In genomic region chr16:57585201-57585600, GRCm38 (mm10) we compare ENCODE assay signal across 20 mouse cellular contexts. TPM values are rescaled to one million over a fixed set of nuclear protein-coding genes. Genes with fewer than 3 reads are reported as not detected.
DNase-seq lines count a peak whose midpoint lies in the region; ATAC-seq and TF ChIP-seq lines count a peak whose summit lies in the region.
"Had no signal": no experiment of that assay in that cellular context is flagged by ENCODE, and none has a peak within 500 bp of the region (broad histone marks: within the 10 kb centered on the region; RNA-seq: fewer than 3 reads in every experiment).

No protein-coding gene starts in this region.

- no peak for DNase-seq in heart, embryonic 10.5 days (ENCODE audit: low spot score)
- no peak for DNase-seq in lung, adult 2 months
- DNase-seq in cerebellum, adult 11 months: no peak
- DNase-seq: cerebellum, adult 11-12 months; cerebellum, postnatal 25 days; forebrain, postnatal 0 days; heart, postnatal 4 days; kidney, postnatal 36 days; layer of hippocampus, adult 9-11 months; lung, postnatal 4 days had no signal

- H3K27me3 ChIP-seq in heart, embryonic 15.5 days: no peaks in the 10 kb centered on the region
- H3K27me3 ChIP-seq in heart, embryonic 10.5 days (ENCODE audit: insufficient read depth, poor library complexity, severe bottlenecking): no peaks in the 10 kb centered on the region
- H3K27me3 ChIP-seq in lung, embryonic 15.5 days: no peaks in the 10 kb centered on the region
- H3K27me3 ChIP-seq: embryonic facial prominence, embryonic 12.5 days; limb, embryonic 12.5 days; midbrain, embryonic 12.5 days; neural tube, embryonic 15.5 days had no signal

- no peaks in the 10 kb centered on the region for H3K9me3 ChIP-seq in heart, embryonic 15.5 days (replicated peaks)
- no peaks in the 10 kb centered on the region for H3K9me3 ChIP-seq in heart, embryonic 10.5 days
- H3K9me3 ChIP-seq in lung, embryonic 15.5 days: no peaks in the 10 kb centered on the region
- H3K9me3 ChIP-seq: embryonic facial prominence, embryonic 12.5 days; G1E; limb, embryonic 12.5 days; midbrain, embryonic 12.5 days; neural tube, embryonic 15.5 days had no signal

- H3K9ac ChIP-seq in heart, embryonic 15.5 days: no peak overlapping the region
- H3K9ac ChIP-seq in lung, embryonic 15.5 days: no peak overlapping the region
- H3K9ac ChIP-seq: embryonic facial prominence, embryonic 12.5 days; forebrain, postnatal 0 days; limb, embryonic 12.5 days; liver, embryonic 14.5 days; midbrain, embryonic 12.5 days; neural tube, embryonic 15.5 days had no signal

- 33% methylated on average over 3 of the region's 3 CpGs for WGBS in heart, embryonic 15.5 days
- 47% methylated on average over 3 of the region's 3 CpGs for WGBS in heart, embryonic 10.5 days
- WGBS in lung, embryonic 15.5 days: 8% methylated on average over 3 of the region's 3 CpGs
- WGBS in lung, adult 2 months: 13% methylated on average over 3 of the region's 3 CpGs

- TF ChIP-seq CTCF in lung, adult 2 months (IDR thresholded peaks at IDR 0.05; ENCODE audit: insufficient read depth, low read length): no peak

- no peak overlapping the region for H3K4me2 ChIP-seq in heart, embryonic 15.5 days
- H3K4me2 ChIP-seq in lung, embryonic 15.5 days: no peak overlapping the region
- H3K4me2 ChIP-seq: embryonic facial prominence, embryonic 12.5 days; limb, embryonic 12.5 days; midbrain, embryonic 12.5 days; neural tube, embryonic 15.5 days had no signal

- H3K36me3 ChIP-seq in heart, embryonic 15.5 days: no peaks in the 10 kb centered on the region
- no peaks in the 10 kb centered on the region for H3K36me3 ChIP-seq in heart, embryonic 10.5 days
- H3K36me3 ChIP-seq in lung, embryonic 15.5 days: no peaks in the 10 kb centered on the region
- H3K36me3 ChIP-seq: embryonic facial prominence, embryonic 12.5 days; limb, embryonic 12.5 days; midbrain, embryonic 12.5 days; neural tube, embryonic 15.5 days had no signal

- H3K27ac ChIP-seq in heart, embryonic 15.5 days: 0 out of 2 replicates have a peak overlapping the region, but pooled peaks have one; percentile 29
- no peak overlapping the region for H3K27ac ChIP-seq in heart, embryonic 10.5 days
- peak overlapping the region; percentile 17; the same call in 1 of the 2 replicates for H3K27ac ChIP-seq in lung, embryonic 15.5 days
- H3K27ac ChIP-seq: embryonic facial prominence, embryonic 12.5 days; limb, embryonic 12.5 days; liver, embryonic 14.5 days; midbrain, embryonic 12.5 days; neural tube, embryonic 15.5 days had no signal

- no peak for TF ChIP-seq POLR2A in lung, adult 2 months (IDR thresholded peaks at IDR 0.05; ENCODE audit: borderline replicate concordance, extremely low read depth, low read depth, low read length)

- no peak overlapping the region for H3K4me3 ChIP-seq in heart, embryonic 15.5 days
- H3K4me3 ChIP-seq in heart, embryonic 10.5 days: no peak overlapping the region
- no peak overlapping the region for H3K4me3 ChIP-seq in lung, embryonic 15.5 days
- no peak overlapping the region for H3K4me3 ChIP-seq in lung, adult 2 months (replicated peaks; ENCODE audit: extremely low read depth, low read depth, low read length)
- H3K4me3 ChIP-seq: embryonic facial prominence, embryonic 12.5 days; limb, embryonic 12.5 days; midbrain, embryonic 12.5 days; neural tube, embryonic 15.5 days had no signal

- 0 out of 2 replicates have a peak, but pooled peaks cover 9% of the 10 kb centered on the region for H3K4me1 ChIP-seq in heart, embryonic 15.5 days (replicated peaks)
- H3K4me1 ChIP-seq in heart, embryonic 10.5 days: no peaks in the 10 kb centered on the region
- peaks cover 6% of the 10 kb centered on the region; the same call in 1 of the 2 replicates for H3K4me1 ChIP-seq in lung, embryonic 15.5 days
- peaks cover 12% of the 10 kb centered on the region for H3K4me1 ChIP-seq in lung, adult 2 months (ENCODE audit: control insufficient read depth, insufficient read depth, low read length)
- H3K4me1 ChIP-seq: embryonic facial prominence, embryonic 12.5 days; midbrain, embryonic 12.5 days; neural tube, embryonic 15.5 days had no signal

- no peak for ATAC-seq in heart, embryonic 15.5 days (replicated peaks; ENCODE audit: insufficient number of reproducible peaks, insufficient read depth, low FRiP score, low read depth)
- no peak for ATAC-seq in lung, embryonic 15.5 days (ENCODE audit: borderline replicate concordance, extremely low read depth, low FRiP score, low TSS enrichment)
- peak; percentile 77 for ATAC-seq in CD4-positive, CD25-positive, alpha-beta regulatory T cell, adult 4 months
- ATAC-seq in inflammation-experienced regulatory T-cells, adult 6 months: peak; percentile 86
- ATAC-seq: forebrain, postnatal 0 days had no signal

RNA-seq across cellular contexts. Expression of gene Cmss1, which starts 21.5 kb away (rescaled TPM):
- 33.8 and 35.4 TPM in 2 replicates for polyA plus RNA-seq in heart, embryonic 15.5 days (2015; fragmentation: Nextera tagmentation; extraction: Ambion mirVana)
- 36.2 and 43.7 TPM in 2 replicates for polyA plus RNA-seq in heart, embryonic 10.5 days (2016; fragmentation: Nextera tagmentation; extraction: Ambion mirVana)
- 55.4 and 57.6 TPM in 2 replicates for polyA plus RNA-seq in lung, embryonic 15.5 days (2015; fragmentation: Nextera tagmentation; extraction: Ambion mirVana)
- polyA plus RNA-seq in lung, adult 2 months (2012; rRNA removed): 8.0 TPM in 2 replicates
- 10 to 100 TPM; 30.3 to 32.9 TPM for polyA plus RNA-seq in CD4-positive, CD25-positive, alpha-beta regulatory T cell, adult 4 months (2017; shearing (Covaris generic))
- 10 to 100 TPM; 22.9 to 39.5 (median 34.8) TPM for polyA plus RNA-seq in inflammation-experienced regulatory T-cells, adult 6 months (2017; shearing (Covaris generic))

Comparison
In these comparisons a context has a peak if more than half of its experiments do, and no peak if none do; other contexts are left out.
1. ATAC-seq: peak in CD4-positive, CD25-positive, alpha-beta regulatory T cell, adult 4 months (single experiment) and inflammation-experienced regulatory T-cells, adult 6 months (single experiment); none in heart, embryonic 15.5 days (single experiment) and lung, embryonic 15.5 days (single experiment).